Mouse (Mus musculus) testis, adult 2 months (tissue): ENCODE results near the gene Qsox2. TPM values are rescaled to one million over a fixed set of nuclear protein-coding genes. Genes with fewer than 3 reads are reported as not detected.

Source experiments
- H3K27ac ChIP-seq: fragments of 200-500 bp; 2 replicates; pipeline ENCODE4 v1.5.1; 2012; ENCODE audit warnings: low read depth, low read length; ENCODE audit not compliant: control insufficient read depth, insufficient read depth
- H3K27me3 ChIP-seq: fragments of 200-500 bp; 2 replicates; pipeline ENCODE4 v1.6.1; 2012; ENCODE audit warnings: mild to moderate bottlenecking, low read length, moderate library complexity; ENCODE audit not compliant: control insufficient read depth, insufficient read depth
- H3K36me3 ChIP-seq: fragments of 200-500 bp; 2 replicates; pipeline ENCODE4 v1.6.1; 2012; ENCODE audit warnings: mild to moderate bottlenecking, low read length; ENCODE audit not compliant: control insufficient read depth, insufficient read depth
- H3K4me1 ChIP-seq: fragments of 200-500 bp; 2 replicates; pipeline ENCODE4 v1.6.1; 2012; ENCODE audit warnings: low read length; ENCODE audit not compliant: control insufficient read depth, insufficient read depth
- H3K4me3 ChIP-seq: fragments of 200-500 bp; 2 replicates; pipeline ENCODE4 v1.5.1; 2012; ENCODE audit warnings: low read depth, mild to moderate bottlenecking, low read length, moderate library complexity, mixed read lengths; ENCODE audit not compliant: control insufficient read depth
- CTCF ChIP-seq: fragments of 200-500 bp; IDR thresholded peaks from 2 replicates; pipeline ENCODE4 v1.5.1; 2012; ENCODE audit warnings: low read depth, mild to moderate bottlenecking, inconsistent platforms, low read length, moderate library complexity; ENCODE audit not compliant: control insufficient read depth, insufficient read depth, insufficient replicate concordance
- POLR2A ChIP-seq: fragments of 200-500 bp; IDR thresholded peaks from 2 replicates; pipeline ENCODE4 v1.6.1; 2012; ENCODE audit warnings: low read depth, mild to moderate bottlenecking, inconsistent platforms, low read length, moderate library complexity; ENCODE audit not compliant: control insufficient read depth
- polyA plus RNA-seq: library from polyadenylated mRNA; depleted of rRNA; stranded (reverse); fragments of >200 nt; gene quantifications from 2 replicates; pipeline ENCODE4 v1.2.3, GENCODE M21; 2012

Qsox2 gene
- polyA plus RNA-seq, 1 experiment: 33.0 TPM

DNA sequence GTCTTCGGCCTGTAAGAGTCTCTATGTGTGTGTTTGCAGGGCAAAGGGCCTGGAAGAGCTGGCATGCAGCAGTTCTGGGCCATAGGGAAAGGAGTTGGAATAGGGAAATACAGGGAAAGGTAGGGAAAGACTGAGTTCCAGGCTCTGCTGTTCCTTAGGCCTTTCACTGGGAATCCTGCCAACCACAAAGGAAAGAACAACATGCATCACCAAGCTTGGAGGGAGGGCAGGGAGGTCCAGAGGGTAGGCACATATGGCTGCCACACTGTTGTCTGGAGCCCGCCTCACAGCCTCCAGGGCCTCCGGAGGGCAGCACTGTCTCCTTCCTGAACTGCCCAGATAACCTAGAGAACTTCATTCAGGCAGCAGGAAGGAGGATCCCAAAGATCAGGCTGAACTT is 13.4 kb downstream of the Qsox2 start:
- no peak overlapping the region for H3K4me3 ChIP-seq
- peaks cover 2% of the 10 kb centered on the region for H3K36me3 ChIP-seq
- TF ChIP-seq CTCF (no peak), POLR2A (no peak)
- no peaks in the 10 kb centered on the region for H3K27me3 ChIP-seq
- H3K4me1 ChIP-seq: no peaks in the 10 kb centered on the region
- no peak overlapping the region for H3K27ac ChIP-seq

DNA sequence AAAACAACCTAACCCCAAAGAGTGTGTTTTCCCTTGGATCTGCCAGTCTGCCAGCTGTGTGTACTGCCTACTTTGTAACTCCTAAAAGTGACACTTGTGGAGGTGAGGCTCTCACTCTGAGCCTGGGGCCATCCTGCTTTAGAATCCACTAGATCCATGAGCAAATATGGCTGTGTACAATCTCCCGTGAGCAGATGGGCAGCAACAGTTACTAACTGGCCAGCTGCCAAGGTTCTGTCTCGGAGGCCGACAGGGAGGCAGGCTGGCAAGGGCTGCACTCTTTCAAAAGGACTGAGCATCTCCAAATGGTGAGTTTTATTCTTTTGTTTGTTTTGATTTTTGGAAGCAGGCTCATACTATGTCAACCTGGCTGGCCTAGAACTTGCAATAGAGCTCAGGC is 22.8 kb downstream of the Qsox2 start:
- TF ChIP-seq POLR2A (no peak), CTCF (no peak)
- Histone ChIP-seq H3K4me1 (no peaks in the 10 kb centered on the region), H3K4me3 (no peak overlapping the region), H3K27me3 (no peaks in the 10 kb centered on the region), H3K27ac (no peak overlapping the region), H3K36me3 (no peaks in the 10 kb centered on the region; the same call in 1 of the 2 replicates)

DNA sequence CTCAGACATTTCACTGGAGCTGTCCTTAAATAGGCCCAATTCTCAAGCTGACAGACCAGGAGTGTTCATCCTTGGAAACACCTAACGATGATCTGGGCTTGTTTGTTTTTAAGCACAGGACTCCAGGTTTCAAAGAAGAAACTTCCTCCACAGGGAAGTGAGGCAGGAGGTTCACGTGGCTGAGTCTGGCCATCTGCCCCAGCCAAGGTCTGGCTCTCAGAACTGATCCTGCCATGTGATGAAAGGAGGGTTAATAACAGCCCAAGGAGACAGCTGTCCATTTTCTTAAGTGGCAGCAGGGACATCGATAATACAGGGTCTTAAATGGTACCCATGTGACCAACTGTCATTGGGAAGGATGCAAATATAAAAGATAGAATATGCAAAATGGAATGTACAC is 27.8 kb downstream of the Qsox2 start:
- Histone ChIP-seq H3K4me1 (peaks cover 2% of the 10 kb centered on the region), H3K27ac (no peak overlapping the region), H3K36me3 (no peaks in the 10 kb centered on the region; the same call in 1 of the 2 replicates), H3K27me3 (no peaks in the 10 kb centered on the region), H3K4me3 (no peak overlapping the region)
- TF ChIP-seq POLR2A: no peak
- no peak for TF ChIP-seq CTCF

- Histone ChIP-seq H3K27me3 (no peaks in the 10 kb centered on the region), H3K36me3 (no peaks in the 10 kb centered on the region; the same call in 1 of the 2 replicates), H3K4me1 (peaks cover 2% of the 10 kb centered on the region), H3K27ac (no peak within 1 kb of the TSS), H3K4me3 (no peak within 1 kb of the TSS)
- TF ChIP-seq CTCF (no peak), POLR2A (no peak)
Observed at GRCm38 (mm10) chr2:26208126-26208789, 29.1 kb downstream of the Qsox2 start, which contains the start of gene Lhx3. Gene Lhx3 (minus strand): TSS chr2:26208289.

- Histone ChIP-seq H3K36me3 (no peaks in the 10 kb centered on the region; the same call in 1 of the 2 replicates), H3K4me1 (peaks cover 5% of the 10 kb centered on the region), H3K4me3 (no peak overlapping the region), H3K27me3 (no peaks in the 10 kb centered on the region), H3K27ac (no peak overlapping the region)
- TF ChIP-seq CTCF: no peak
- no peak for TF ChIP-seq POLR2A
Observed at GRCm38 (mm10) chr2:26207559-26207958, 29.8 kb downstream of the Qsox2 start.

DNA sequence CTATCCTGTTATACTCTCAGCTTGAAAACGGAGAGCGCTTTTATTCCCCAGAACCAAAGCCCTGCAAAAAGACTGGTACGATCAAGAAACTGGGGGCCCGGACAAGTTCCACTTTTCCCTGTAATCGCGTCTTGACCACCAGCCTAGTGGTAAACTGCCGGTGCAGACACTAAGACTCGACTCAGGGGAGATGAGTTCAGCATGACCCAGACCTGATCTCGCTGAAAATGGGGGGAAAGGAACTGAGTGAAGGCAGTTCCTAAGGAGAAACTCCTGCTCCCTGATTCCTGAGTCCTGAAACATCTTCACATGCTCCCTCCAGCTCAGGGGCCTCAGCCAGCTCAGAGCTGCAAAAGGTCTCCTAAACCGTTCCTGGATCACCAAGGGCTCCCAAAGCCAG is 31.6 kb downstream of the Qsox2 start:
- TF ChIP-seq CTCF (no peak), POLR2A (no peak)

GRCm38 (mm10) chr2:26205126-26205525 is 32.2 kb downstream of the Qsox2 start:
- H3K4me1 ChIP-seq: peaks cover 5% of the 10 kb centered on the region
- TF ChIP-seq POLR2A (no peak), CTCF (no peak)
- no peaks in the 10 kb centered on the region for H3K36me3 ChIP-seq
- no peak overlapping the region for H3K4me3 ChIP-seq
- H3K27ac ChIP-seq: no peak overlapping the region
- no peaks in the 10 kb centered on the region for H3K27me3 ChIP-seq

More for the DNA sequence above, 31.6 kb downstream of the Qsox2 start:
- Histone ChIP-seq H3K4me3 (no peak overlapping the region), H3K36me3 (no peaks in the 10 kb centered on the region), H3K27me3 (no peaks in the 10 kb centered on the region), H3K4me1 (peaks cover 5% of the 10 kb centered on the region), H3K27ac (no peak overlapping the region)
